Mouse (Mus musculus) adrenal gland, postnatal 14 days (tissue): ENCODE data around the gene Fto. TPM values are rescaled to one million over a fixed set of nuclear protein-coding genes. Genes with fewer than 3 reads are reported as not detected.

ENCODE experiments used
- DNase-seq: peaks from one replicate; pipeline ENCODE4 v3.0.0; 2021; ENCODE audit warnings: mixed read lengths
- total RNA-seq: library from RNA; stranded (reverse); gene quantifications from 2 replicates; pipeline ENCODE4 v1.2.3, GENCODE M21; 2021

Fto gene
- total RNA-seq, 1 experiment from 2014 or later = 68.1 TPM

DNA sequence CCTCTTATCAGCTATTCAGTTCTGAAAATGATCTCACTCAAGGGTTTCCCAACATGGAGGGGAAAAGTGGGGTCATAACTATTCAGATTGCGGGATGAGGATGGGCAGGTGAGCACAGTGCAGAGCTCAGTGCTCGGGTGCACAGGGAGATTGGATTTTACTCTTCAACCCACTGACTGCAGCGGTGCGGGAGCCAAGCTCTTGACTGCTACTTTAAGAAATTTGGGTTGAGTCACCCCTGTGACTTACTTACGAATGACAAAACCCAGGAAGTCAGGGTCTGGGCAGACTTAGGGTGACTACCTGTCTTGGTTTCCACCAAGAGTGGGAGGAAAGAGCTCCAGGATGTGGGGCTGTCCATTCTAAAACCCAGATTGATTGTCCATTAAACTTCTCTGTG lies 142.3 kb downstream of the Fto start:
- no peak for DNase-seq

DNA sequence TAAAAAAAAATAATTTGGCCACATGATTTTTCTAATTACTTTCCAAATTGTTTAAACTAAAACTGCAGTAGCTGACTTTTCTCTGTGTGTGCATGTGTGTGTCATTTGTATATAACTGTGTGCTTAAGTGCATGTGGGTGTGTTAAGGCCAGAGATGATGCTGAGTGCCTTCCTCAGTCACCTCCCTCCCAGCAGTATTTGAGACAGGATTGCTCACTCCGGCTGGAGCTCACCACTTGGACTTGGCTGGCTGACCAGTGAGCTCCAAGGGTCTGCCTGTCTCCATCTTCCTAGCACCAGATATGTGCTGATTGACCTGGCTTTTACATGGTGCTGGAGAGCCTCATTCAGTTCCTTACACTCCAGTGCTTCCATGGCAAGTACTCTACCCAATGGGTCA lies 144.7 kb downstream of the Fto start:
- no peak for DNase-seq

DNA sequence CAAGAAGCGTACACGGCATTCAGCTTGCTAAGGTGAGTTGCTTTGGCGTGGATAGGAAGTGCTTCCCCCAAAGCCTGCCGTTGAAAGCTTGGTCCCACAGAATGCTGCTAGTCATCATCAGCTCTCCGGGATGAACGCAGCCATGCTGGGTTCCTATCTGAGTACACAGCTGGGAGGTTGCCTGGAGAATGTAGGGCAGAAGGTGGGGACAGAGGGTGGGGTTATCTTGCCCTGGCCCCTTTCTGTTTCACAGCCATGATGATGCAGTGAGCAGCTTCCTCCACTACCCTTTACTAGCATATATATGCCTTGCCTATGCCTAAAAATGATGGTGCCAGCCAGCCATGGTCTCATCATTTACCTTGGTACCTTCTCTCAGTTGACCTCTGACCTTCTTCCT lies 147.6 kb downstream of the Fto start:
- no peak for DNase-seq

DNA sequence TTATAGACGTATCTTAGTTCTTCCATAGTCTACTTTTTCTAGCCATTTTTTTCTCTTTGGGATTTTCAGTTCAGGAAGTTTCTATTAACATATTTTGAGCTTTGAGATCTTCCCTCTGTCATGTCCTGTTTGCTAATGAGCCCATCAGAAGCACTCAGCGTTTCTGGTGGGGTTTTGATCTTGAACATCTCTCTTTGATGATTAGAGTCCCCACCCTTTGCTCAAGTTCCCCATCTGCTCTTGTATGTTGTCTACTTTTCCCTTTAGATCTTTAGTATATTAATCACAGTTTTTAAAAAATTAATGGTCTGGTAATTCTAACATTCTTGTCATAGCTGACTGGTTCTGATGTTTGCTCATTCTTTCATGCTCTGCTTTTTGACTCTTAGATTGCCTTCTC lies 150.4 kb downstream of the Fto start:
- DNase-seq = no peak

DNA sequence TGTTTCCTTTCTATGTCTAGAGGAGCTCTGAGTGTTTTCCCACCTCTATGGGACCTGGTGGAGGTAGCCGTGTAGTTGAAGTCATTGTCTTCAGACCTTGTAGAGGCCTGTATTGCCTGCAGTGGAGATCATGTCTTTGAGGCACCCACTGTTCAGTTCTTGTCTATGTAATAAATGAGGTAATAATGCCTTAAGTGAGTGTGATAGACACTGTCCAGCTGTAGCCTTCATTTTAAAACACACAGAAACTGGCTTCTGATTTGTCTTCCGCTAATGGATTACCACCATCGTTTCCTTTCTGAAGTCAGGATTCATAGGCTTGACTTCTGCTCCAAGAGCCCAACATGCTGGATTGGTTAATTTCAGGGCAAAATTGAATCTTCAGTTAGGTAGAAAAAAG lies 154.1 kb downstream of the Fto start:
- DNase-seq = no peak

DNA sequence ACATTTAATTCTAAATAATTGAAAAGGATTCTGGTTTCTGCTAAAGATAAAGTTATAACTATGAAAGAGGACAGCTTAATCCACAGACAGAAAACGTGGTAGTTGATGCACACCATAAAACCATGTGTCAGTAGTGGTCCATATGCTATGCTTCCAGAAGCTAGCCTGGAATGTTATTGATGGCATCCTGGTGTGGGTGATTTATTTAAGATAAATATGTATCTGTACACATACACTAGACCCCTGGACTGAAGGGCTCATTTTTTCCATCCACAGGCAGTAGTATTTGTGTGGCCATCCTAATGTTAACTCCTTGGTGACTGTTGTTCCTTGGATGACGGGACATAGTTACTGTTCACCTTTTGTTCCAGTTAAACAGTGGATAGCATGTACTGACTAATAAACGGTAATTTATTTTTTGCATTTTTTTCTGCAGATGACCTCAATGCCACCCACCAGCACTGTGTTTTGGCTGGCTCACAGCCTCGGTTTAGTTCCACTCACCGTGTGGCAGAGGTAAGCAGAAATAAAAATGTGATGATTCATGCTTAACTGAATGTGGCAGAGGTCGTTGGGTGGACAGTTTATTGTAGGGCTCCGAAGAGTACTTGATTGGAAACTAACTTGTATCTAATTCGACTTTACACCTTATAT lies 154.7 kb downstream of the Fto start:
- DNase-seq = no peak

DNA sequence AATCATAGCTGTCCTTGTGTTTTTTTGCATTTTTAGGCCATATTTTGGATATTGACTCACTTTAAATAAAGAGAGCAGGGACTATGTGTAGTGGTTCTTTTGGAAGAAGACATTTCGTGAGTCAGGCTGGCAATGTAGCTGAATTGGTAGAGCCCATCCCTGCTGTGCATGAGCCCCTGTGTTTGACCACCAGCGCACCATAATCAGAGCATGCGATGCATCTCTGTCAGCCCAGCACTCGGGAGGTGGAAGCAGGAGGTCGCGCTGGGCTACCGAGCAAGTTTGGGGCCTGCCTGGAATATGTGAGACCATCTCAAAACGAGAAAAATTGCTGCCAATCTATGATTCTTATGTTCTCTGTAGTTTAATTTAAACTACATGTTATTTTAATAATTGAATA lies 156.1 kb downstream of the Fto start:
- DNase-seq = no peak

DNA sequence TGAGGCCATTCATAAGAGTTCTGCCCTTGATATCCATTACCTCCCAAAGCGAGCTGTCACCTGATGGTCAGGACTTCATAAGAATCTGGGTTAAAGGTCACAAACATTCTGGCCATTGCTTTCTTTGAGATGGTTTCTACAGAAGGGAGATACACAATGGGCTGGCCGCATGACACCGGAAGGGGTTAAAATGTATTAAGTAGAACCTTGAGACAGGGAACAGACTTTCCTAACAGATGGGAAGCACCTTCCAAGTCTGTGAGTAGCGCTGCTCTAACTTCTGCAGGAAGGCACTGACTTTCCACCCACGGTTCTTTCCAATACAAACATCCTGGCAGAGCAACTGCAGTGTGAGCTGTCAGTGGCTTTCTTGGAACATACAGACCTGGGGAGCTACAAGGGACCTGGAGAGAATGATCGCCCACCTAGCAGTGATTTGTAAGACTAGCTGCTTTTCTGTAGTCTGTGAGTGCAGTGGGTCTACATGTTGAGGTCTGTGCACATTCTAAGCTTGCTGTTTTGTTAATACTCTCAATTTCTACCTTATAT lies 161.5 kb downstream of the Fto start:
- DNase-seq = no peak

DNA sequence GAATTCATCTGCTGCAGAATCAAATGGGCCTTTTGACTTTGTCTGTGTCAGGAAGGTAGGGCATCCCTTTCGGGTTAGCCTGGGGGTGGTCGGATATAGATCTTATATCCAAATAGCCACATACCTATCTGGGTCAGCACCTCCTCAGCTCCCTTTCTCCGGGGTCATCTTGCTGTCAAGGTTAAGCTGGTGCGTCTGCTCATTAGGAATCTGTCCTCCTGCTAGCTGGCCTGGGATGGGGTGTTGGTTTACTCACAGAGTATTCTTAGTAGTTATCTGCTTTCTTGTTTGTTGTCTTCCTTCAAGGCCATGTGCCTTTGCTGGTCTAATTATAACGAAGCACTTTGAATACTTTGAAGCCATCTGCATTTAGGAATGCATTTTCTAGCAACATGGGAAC lies 163.7 kb downstream of the Fto start:
- no peak for DNase-seq

DNA sequence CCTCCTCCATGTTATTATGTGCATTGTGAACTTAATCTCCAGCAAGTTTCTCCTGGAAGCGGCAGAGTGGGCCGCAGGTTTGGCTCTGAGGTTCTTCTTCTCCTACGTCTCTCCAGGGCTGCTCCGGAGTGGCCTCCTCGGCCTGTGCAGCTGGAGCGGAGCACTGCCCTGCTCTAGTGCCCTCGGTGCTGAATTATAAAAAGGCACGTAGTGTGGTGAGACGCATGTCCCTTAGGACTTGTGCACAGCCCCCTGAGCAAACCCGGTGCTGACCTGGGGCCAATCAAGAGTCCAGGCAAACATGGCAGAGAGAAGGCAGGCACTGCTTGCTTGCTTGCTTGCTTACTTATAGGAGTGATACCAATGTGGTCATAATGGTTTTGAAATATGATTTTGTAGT lies 164.1 kb downstream of the Fto start:
- DNase-seq = no peak

DNA sequence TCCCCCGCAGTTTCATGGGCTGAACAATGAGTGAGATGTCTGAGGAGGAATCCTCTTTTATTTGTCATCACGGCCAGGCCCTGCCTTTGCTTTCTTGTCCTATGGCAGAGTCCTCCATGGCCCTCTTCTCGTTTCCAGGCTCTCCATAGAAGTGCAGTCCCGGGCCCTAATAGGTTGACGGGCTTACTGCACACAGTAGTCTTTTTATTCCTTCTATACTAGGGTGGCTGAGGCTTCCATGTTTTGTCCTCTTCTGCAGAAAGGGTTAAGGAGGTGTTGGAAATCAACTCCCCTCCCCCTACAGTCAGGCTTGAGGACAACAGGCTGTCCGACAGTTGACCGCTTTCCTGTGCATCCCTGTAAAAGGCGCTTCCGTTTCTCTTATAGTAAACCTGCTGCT lies 169.2 kb downstream of the Fto start:
- DNase-seq = no peak

DNA sequence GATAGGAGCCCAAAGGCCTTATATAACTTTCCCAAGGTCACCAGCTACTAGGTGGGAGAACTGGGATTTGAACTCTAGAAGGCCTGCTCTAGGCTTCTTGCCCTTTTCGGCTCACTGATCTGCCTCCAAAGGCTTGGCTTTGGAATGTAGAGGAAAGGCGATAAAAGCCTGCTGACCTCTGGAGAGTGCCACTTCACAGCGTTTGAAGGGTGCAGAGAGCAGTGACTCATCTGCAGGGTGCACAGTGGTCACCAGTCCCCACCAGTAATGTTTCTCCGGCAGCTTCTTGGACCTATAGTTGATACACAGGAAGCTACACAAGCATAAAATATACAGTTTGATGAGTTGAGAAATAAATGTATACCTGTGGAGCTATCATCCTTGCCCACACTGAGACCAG lies 173.1 kb downstream of the Fto start:
- no peak for DNase-seq

DNA sequence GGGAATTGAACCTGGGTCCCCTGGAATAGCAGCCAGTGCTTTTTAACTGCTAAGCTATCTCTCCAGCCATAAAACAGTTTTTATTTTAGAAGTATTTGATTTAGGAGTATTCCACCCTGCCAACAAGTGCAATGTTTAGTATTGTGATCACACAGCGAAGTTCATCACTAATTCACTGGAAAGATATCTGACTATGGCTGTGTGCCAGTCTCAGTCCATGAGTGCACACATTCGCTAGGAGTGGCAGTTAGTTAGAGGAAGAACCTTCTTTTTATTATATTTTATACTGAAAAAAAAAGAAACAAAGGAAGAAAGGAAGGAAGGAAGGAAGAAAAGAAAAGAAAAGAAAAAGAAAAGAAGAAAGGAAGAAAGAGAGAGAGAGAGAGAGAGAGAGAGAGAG lies 174.1 kb downstream of the Fto start:
- DNase-seq = no peak

DNA sequence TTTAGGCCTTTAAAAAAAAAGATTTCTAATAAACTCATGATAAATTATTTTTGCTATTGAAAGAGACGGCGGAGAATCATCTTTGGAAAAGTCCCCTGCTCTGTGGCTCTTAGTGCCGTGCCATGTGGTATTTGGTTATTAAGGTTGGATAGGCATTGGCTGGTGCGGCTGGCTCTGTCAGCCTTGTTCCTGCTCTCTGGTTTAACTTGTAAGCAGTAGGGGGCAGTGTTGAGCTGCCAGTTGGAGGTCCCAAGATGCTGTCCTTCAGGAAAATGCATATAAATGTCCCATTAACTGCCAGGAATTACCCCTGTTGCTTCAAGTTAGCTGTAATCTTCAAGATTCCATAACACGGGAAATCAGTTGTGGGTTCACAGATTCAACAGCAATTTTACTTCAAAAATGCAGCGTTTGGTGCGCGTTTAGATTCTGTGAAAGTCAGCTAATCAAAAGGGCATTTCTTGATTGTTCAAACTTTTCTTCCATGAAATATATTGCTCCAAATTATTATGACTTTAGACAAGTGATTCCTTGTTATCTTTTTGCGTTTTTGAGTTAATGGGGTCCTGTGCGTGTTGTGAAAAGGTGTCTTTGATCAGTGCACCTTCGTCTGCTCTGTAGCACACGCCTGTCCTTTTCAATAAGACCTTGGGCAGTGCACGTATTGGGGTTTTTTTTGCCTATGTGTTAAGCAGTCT lies 174.9 kb downstream of the Fto start:
- DNase-seq = peak; percentile 80

DNA sequence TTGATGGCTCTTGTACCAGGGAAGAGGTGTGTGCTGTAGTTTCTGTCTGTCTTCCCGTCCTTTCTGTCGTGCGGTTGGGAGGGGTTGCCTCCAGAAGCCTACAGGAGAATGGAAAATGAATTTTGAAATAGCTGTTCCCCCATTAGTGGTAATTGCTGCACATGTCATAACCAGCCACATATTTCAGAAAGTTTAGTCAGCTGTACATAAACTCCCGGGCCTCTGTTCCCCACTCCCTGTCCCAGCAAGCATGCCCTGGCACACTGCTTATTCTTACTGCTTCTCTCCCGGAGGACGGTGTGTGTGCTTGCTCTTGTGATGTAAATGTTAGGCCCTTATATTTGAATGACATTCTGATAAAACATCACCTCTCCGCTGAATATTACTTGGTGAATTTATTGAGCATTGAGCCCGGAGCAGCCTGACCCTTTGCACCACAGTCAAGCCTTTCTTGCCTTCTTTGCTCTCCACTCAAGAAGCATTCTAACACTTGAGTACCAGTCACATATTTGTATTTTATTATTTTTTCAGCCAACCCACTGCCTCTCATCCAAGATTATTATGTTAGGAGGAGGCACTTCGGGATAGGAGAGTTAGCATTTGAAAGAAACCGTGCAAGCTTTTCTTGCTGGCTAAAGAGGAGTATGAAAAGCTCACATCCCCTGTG lies 175.6 kb downstream of the Fto start:
- no peak for DNase-seq

DNA sequence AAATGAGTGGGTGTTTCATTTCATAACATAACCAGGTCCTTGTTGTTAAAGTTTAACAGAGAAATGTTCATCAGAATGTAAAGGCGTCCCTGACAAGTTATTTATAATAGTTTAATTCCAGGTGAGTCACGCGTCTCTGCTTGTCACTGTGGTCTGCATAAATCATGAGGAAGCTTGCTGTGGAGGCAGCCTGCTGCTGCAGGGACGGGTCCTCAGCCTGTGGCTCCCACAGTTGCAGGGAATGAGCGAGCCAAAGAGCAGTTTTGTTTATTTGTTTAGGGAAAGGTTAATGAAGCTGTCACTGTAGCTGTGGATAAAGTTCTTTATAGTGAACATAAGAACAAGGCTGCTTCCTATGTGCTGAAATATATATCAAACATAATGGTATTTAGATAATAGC lies 176.7 kb downstream of the Fto start:
- DNase-seq = no peak

DNA sequence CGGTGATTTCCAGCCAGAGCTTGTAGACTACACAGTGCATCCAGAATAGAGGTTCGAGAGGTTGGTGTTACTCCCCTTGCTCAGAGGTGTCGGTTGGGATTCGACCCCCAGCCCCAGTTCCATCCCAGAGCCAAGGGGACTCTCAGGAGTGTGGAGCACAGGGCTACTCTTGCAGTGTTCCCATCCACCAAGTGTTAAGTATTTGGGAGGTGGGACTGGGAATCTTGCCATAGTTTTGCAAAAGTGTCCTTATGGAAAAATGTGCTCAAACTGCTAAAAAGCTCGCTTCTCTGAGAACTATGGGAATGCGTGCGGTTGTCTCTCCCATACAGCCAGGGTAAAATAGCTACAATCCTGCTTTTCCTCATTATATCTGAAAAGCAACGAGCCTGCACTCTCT lies 180.0 kb downstream of the Fto start:
- no peak for DNase-seq

DNA sequence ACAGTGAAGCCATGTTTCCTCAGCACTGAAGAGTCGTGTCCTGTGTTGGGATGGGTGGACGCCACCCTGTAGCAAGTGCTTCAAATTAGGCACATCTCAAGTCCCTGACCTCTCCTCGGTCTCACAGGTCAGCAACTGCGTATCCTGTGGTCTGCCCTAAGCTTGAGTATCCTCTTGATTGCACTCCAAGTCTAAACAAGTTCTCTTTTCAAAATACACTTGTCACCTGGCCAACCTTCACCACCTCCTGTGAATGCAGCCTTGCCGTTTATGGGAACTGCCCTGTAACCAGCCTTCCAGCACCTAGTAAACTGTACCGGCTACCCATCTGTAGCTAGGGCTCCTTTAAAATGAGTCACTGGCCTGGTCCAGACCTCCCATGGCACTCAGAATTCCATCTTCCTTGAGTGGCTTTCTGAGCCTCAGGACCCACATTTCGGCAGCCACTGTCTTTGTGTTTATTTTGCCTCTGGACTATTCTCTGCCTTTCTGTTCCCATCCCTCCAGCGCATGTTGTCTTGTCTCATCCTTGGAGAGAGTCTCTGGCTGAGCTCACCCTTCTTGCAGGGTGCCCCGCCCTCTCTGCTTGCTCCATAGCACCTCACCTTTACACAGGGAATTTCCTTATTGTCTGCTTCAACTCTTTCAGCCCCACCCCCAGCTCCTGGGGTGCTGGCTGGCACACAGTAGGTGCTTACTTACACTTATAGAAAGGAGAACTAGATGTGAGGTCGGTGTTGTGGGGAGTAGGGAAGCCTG lies 181.4 kb downstream of the Fto start:
- no peak for DNase-seq

DNA sequence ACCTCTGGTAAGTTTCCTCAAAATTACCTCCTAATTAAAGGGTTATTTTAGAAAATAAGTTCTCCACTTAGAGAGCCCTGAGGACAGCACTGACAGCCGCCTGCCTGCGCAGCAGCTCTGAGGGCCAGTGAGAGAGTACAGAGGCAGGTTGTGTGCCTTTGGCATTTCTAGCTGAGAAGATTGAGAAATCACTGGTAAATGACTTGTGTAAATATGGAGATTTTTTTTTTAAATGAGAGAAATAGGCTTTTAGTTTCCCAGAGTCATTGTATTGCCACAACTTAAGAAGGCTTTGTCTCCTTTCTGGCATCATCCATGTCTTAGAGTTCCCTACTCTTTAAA lies 181.9 kb downstream of the Fto start:
- no peak for DNase-seq

DNA sequence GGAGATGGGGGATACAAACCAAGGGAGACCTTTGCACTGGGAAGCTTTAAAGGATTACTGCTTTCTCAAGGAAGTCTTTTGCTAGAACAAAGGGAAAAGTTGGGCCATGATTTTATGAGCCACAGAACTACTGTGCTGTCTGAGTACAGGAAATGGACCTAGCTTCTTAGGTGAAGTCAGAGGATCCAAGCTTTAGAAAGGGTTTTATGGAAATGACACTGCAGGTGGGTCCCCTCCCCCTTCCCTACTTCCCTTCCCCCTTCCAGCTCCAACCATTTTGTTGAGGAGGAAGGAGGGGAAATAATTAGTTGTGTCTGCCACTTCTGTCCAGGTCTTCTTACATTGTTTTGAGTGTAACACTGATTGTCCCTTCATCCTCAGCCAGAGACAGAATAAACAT lies 182.7 kb downstream of the Fto start:
- DNase-seq = no peak

DNA sequence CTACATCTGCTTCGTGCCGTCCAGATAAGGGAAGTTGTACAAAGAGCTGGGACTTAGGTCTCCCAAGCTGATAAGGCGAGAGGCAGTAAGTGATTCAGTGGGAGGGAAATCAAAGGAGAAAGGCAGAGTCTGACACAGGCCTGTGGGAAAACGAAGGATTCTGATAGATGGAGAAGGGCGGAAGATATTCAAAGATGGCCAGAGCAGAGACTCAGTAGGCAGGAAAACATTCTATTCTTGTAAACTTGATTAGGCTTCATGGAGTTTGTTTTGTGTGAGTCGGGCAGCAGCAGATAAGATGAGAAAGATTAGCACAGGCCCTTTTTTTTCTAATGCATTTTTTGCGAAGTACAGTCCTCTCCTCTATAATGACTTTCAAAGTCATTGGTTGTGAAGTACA lies 183.6 kb downstream of the Fto start:
- DNase-seq = no peak

DNA sequence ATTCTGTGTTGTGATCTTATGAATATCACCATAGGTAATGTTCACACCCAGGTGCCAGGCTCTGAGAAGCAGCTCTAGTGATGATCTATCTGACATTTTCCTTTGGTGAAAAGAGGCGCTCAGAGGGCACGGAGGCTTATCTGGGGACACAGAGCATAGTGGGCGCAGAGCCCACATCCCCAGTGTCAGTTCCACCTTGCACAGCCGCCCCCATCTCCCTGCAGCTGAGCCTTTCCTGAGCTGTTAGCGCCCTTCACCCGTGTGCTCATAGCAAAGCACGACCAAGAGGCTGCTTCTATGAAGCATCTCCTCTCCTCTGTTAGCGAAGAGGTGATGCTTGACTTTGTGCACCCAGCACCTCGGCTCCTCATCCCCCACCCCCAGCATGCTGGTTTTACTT lies 185.3 kb downstream of the Fto start:
- DNase-seq = no peak

DNA sequence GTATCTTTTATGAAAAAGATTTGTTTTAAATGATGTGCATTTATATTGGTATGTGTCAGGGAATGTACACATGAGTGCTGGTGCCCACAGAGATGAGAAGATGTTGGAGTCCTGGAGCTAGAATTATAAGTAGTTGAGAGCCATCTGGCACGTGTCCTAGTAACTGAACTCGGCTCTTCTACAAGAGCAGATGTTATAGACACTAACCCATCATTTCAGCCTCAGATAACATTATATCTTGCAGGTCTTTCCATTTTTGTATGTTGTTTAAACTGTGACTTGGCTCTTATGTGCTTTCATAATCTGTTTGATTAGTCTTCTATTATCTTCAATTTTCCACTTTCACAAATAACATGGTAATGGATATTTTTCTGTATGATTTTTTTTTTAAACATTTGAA lies 186.0 kb downstream of the Fto start:
- DNase-seq = no peak
